Mouse (Mus musculus): ENCODE results near the gene Scn1a. TPM values are rescaled to one million over a fixed set of nuclear protein-coding genes. Genes with fewer than 3 reads are reported as not detected.
A peak's percentile ranks its signal among the peaks of the same experiment; 100 is the strongest.

Scn1a gene
- polyA plus RNA-seq, 1 experiment from 2014 or later, result 4.6 TPM

DNA sequence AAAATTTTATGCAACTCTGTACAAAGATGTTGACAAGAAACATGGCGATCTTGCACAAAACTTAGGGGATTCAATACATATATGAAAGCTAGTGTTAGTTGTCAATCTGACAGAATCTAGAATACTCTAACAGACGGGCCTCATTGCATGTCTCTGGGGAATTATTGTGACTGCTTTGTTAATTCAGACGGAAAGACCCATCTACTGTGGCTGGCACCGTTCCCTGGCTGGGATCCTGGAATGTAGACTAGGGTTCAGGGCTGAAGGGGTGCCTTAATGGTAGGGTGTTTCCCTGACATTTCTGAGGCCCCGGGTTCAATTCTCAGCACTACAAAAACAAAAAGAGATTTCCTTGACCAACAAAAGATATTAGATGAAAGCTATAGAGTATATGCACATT, 103.2 kb downstream of the Scn1a start:
- DNase-seq (ENCODE audit: low spot score) (peak; percentile 59), ATAC-seq (peak; percentile 50; the same call in 1 of the 2 replicates)
- H3K4me3 ChIP-seq (ENCODE audit: low read depth, low read length), result no peak overlapping the region
- no peaks in the 10 kb centered on the region for H3K36me3 ChIP-seq (ENCODE audit: control insufficient read depth, insufficient read depth, low read length)
- H3K9me3 ChIP-seq (replicated peaks; ENCODE audit: control insufficient read depth, low read length), result no peaks in the 10 kb centered on the region
- no peak overlapping the region for H3K4me2 ChIP-seq (ENCODE audit: low read length)
- no peaks in the 10 kb centered on the region for H3K4me1 ChIP-seq (ENCODE audit: control insufficient read depth, insufficient read depth, low read length)
- WGBS, result 40% methylated on average over 5 of the region's 5 CpGs
- no peaks in the 10 kb centered on the region for H3K27me3 ChIP-seq (replicated peaks; ENCODE audit: control insufficient read depth, insufficient read depth, low read length)
- no peak overlapping the region for H3K27ac ChIP-seq (ENCODE audit: low read depth, low read length)
- H3K9ac ChIP-seq (ENCODE audit: low read length), result no peak overlapping the region

DNA sequence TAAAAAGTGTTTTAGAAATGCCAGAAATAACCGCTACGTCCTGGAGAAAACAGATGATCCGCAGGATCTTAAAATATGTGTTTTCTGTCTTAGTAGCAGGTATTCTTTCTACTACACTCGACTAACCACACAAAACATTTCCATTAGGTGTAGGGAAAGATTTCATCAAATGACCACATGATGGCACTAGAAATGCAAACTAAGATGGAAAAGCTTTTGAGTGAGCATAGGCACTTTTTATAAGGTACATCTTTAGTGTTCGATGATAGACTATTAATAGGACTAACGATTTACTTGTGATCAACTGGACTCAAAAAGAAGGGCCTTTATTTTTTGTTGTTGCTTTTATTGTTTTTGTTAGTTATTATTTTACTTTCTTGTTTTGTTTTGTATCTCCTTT, 104.2 kb downstream of the Scn1a start:
- no peaks in the 10 kb centered on the region for H3K36me3 ChIP-seq (ENCODE audit: control insufficient read depth, insufficient read depth, low read length)
- DNase-seq (ENCODE audit: low spot score) (peak; percentile 51), ATAC-seq (no peak)
- H3K9me3 ChIP-seq (replicated peaks; ENCODE audit: control insufficient read depth, low read length), result no peaks in the 10 kb centered on the region
- H3K27ac ChIP-seq (ENCODE audit: low read depth, low read length), result no peak overlapping the region
- no peak overlapping the region for H3K9ac ChIP-seq (ENCODE audit: low read length)
- 75% methylated on average over 6 of the region's 6 CpGs for WGBS
- no peaks in the 10 kb centered on the region for H3K4me1 ChIP-seq (ENCODE audit: control insufficient read depth, insufficient read depth, low read length)
- H3K4me3 ChIP-seq (ENCODE audit: low read depth, low read length), result no peak overlapping the region
- no peaks in the 10 kb centered on the region for H3K27me3 ChIP-seq (replicated peaks; ENCODE audit: control insufficient read depth, insufficient read depth, low read length)
- H3K4me2 ChIP-seq (ENCODE audit: low read length), result no peak overlapping the region

DNA sequence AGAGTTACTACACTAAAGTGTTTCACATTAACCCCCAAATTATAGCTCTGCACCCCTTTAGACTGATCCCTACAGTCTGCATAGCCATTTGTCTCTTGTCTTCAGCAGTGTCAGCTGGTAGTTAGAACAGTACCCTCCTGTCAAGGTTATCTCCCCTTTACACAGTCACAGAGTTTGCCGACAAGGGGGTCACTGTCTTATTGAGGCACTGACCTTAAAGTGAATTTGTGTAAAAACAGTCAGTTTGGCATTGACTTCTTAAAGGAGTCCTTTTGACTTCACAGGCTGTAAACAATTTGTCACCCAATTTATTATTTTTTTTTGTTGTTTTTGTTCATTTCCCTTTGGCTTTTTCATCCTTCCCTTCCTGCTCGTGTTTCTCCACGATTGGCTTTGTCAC, 168.1 kb downstream of the Scn1a start:
- no peak overlapping the region for H3K27ac ChIP-seq (ENCODE audit: low read depth, low read length)

DNA sequence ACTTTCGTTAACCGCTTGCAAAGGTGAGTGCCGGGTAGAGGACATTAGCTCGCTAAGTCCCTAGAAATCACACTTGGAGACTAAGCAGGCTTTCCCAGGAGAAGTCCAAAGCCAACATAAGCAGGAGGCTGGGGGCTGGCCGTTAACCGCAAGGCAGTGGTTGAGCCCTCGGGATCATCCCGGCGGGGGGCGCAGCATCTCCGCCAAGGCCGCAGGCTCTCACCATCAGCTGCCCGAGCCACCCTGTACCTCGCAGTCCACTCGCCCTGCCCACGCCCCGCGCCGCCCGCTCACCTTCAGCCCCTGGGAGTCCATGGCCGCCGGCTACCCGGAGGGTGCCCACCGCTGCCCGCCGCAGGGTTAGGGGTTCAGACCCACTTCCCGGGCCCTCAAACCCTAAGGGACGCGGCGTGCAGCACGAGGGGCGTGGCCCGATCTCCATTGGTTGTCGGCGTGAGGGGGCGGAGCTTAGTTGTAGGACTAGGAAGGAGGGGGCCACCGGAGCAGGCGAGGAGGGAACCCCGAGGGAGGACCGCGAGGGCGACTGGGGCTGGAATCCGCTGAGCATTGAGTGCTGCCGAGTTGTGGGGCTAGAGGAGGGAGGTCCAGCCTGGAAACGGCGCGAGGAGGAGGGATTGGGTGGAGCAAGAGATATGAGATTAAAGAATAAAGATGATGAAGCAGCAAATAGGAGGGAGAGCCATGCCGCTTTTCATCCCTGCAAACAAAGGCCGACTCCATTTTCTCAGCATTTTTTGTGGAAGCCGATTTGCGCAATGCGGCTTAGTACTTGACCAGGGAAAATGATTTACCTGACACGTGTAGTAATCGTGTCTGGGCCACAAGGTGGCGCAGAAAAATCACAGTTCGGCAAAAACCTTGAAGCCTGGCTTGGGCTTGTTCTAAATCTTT, 184.2 kb downstream of the Scn1a start, which contains the start of gene Ttc21b:
Gene Ttc21b (minus strand): TSS at position 398 of the 912 bp plus-strand sequence.
- WGBS, result under 1% methylated on average over 56 of the region's 56 CpGs
- peak; percentile 99 for ATAC-seq

More for the DNA sequence above, 168.1 kb downstream of the Scn1a start:
- Histone ChIP-seq H3K9ac (ENCODE audit: low read length) (no peak overlapping the region), H3K27me3 (replicated peaks; ENCODE audit: control insufficient read depth, insufficient read depth, low read length) (no peaks in the 10 kb centered on the region), H3K36me3 (ENCODE audit: control insufficient read depth, insufficient read depth, low read length) (no peaks in the 10 kb centered on the region), H3K9me3 (replicated peaks; ENCODE audit: control insufficient read depth, low read length) (no peaks in the 10 kb centered on the region), H3K4me2 (ENCODE audit: low read length) (no peak overlapping the region), H3K4me3 (ENCODE audit: low read depth, low read length) (no peak overlapping the region), H3K4me1 (ENCODE audit: control insufficient read depth, insufficient read depth, low read length) (no peaks in the 10 kb centered on the region)
- WGBS, result 95% methylated on average over 3 of the region's 3 CpGs
- ATAC-seq (no peak), DNase-seq (ENCODE audit: low spot score) (no peak)

DNA sequence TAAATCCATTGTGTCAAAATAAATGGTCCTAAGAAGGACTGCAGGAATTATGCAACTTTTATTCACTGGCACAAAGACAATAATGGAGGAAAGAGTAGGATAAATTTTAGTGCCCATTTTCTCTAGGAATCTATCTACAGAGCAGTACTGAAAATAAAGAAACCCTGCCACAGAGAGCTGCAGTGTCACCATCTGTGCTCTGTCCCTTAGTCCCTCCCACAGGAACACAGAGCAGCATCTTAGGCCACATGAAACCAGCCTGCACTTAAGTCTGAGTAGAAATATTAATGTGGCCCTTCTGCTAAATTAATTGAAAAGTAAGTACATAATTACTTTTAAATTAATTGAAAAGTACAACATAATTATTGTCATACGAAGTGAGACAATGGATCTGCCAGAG, 196.6 kb downstream of the Scn1a start:
- no peak for DNase-seq (ENCODE audit: low spot score)

More for the DNA sequence above, 184.2 kb downstream of the Scn1a start, which contains the start of gene Ttc21b:
- Histone ChIP-seq H3K9ac (ENCODE audit: low read length) (peak within 1 kb of the TSS; percentile 75), H3K4me1 (ENCODE audit: control insufficient read depth, insufficient read depth, low read length) (peaks cover 3% of the 10 kb centered on the region), H3K4me3 (ENCODE audit: low read depth, low read length) (peak within 1 kb of the TSS; percentile 79), H3K4me2 (ENCODE audit: low read length) (peak within 1 kb of the TSS; percentile 64), H3K27ac (ENCODE audit: low read depth, low read length) (peak within 1 kb of the TSS; percentile 91), H3K36me3 (ENCODE audit: control insufficient read depth, insufficient read depth, low read length) (peaks cover 6% of the 10 kb centered on the region; the same call in 1 of the 2 replicates), H3K27me3 (replicated peaks; ENCODE audit: control insufficient read depth, insufficient read depth, low read length) (no peaks in the 10 kb centered on the region), H3K9me3 (replicated peaks; ENCODE audit: control insufficient read depth, low read length) (no peaks in the 10 kb centered on the region)
- peak; percentile 99 for DNase-seq (ENCODE audit: low spot score)

DNA sequence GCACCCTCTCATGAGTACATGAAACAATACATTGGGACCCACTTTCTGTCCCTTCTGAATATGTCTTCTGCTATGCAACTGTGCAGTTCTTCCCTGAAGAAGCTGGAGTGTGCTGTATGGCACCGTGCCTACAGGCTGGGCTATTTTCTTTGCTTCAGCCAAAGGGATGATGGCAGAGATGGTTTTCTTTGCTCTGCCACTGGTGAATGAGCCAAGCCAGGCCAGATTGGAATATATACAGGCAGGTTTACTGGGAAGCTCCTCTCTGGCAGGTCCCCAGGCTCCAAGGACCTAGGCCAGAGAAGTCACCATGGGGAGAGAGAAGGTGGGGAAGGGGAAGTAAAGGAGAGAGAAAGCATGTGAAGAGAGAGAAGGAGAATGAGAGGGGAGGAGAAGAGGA, 200.3 kb downstream of the Scn1a start:
- Histone ChIP-seq H3K4me1 (ENCODE audit: control insufficient read depth, insufficient read depth, low read length) (no peaks in the 10 kb centered on the region), H3K4me3 (ENCODE audit: low read depth, low read length) (no peak overlapping the region), H3K4me2 (ENCODE audit: low read length) (no peak overlapping the region), H3K9ac (ENCODE audit: low read length) (no peak overlapping the region), H3K27ac (ENCODE audit: low read depth, low read length) (no peak overlapping the region), H3K9me3 (replicated peaks; ENCODE audit: control insufficient read depth, low read length) (no peaks in the 10 kb centered on the region), H3K36me3 (ENCODE audit: control insufficient read depth, insufficient read depth, low read length) (peaks cover 25% of the 10 kb centered on the region), H3K27me3 (replicated peaks; ENCODE audit: control insufficient read depth, insufficient read depth, low read length) (no peaks in the 10 kb centered on the region)
- 93% methylated on average over 1 of the region's 1 CpGs for WGBS
- no peak for ATAC-seq
- no peak for DNase-seq (ENCODE audit: low spot score)

More for the DNA sequence above, 196.6 kb downstream of the Scn1a start:
- H3K9ac ChIP-seq (ENCODE audit: low read length), result no peak overlapping the region
- H3K27ac ChIP-seq (ENCODE audit: low read depth, low read length), result no peak overlapping the region
- 56% methylated on average over 1 of the region's 1 CpGs for WGBS
- H3K27me3 ChIP-seq (replicated peaks; ENCODE audit: control insufficient read depth, insufficient read depth, low read length), result no peaks in the 10 kb centered on the region
- H3K9me3 ChIP-seq (replicated peaks; ENCODE audit: control insufficient read depth, low read length), result no peaks in the 10 kb centered on the region
- no peak for ATAC-seq
- peaks cover 33% of the 10 kb centered on the region for H3K36me3 ChIP-seq (ENCODE audit: control insufficient read depth, insufficient read depth, low read length)
- no peak overlapping the region for H3K4me2 ChIP-seq (ENCODE audit: low read length)
- no peaks in the 10 kb centered on the region for H3K4me1 ChIP-seq (ENCODE audit: control insufficient read depth, insufficient read depth, low read length)
- no peak overlapping the region for H3K4me3 ChIP-seq (ENCODE audit: low read depth, low read length)

DNA sequence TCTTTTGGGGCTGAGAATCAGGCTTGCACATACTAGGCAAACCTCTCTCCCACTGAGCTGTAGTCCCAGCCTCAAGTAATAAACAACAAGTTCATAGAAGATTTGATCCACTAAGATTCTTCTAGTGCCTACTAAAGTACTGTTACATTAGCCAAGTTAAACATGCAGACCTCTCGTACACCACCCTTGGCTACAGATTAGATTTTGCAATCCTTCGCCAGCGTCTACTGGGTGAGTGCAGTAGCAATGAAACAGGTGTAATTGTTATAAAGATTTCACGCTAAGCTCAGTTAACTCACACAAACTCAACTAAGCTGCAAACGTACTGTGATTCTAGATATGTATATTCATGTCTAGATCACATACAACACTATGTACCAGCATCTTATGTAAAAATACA, 201.8 kb downstream of the Scn1a start:
- no peak overlapping the region for H3K4me2 ChIP-seq (ENCODE audit: low read length)
- ATAC-seq (no peak), DNase-seq (ENCODE audit: low spot score) (no peak)
- WGBS, result 94% methylated on average over 5 of the region's 5 CpGs
- H3K27me3 ChIP-seq (replicated peaks; ENCODE audit: control insufficient read depth, insufficient read depth, low read length), result no peaks in the 10 kb centered on the region
- H3K36me3 ChIP-seq (ENCODE audit: control insufficient read depth, insufficient read depth, low read length), result peaks cover 26% of the 10 kb centered on the region
- H3K4me3 ChIP-seq (ENCODE audit: low read depth, low read length), result no peak overlapping the region
- no peaks in the 10 kb centered on the region for H3K9me3 ChIP-seq (replicated peaks; ENCODE audit: control insufficient read depth, low read length)
- H3K9ac ChIP-seq (ENCODE audit: low read length), result no peak overlapping the region
- H3K27ac ChIP-seq (ENCODE audit: low read depth, low read length), result no peak overlapping the region
- H3K4me1 ChIP-seq (ENCODE audit: control insufficient read depth, insufficient read depth, low read length), result no peaks in the 10 kb centered on the region

DNA sequence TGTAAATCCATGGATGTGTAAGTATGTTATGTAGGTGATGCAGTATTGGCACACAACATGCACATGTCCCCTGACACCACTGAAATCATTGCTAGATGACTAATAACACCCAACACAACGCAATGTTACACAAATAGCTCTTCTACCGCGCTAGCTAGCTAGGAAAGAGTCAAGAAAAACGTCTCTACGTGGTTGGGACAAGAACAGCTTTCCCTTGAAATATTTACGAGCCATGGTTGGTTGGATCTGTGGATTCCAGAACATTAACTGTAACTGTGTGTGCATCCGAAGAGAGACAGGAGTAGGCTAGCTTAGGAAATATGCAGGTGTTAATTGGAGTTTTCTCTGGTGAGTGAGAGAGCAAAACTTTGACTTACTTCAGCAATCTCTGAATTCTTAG, 219.7 kb downstream of the Scn1a start:
- ATAC-seq (no peak), DNase-seq (ENCODE audit: low spot score) (no peak)
- no peak overlapping the region for H3K4me3 ChIP-seq (ENCODE audit: low read depth, low read length)
- H3K36me3 ChIP-seq (ENCODE audit: control insufficient read depth, insufficient read depth, low read length), result peaks cover 23% of the 10 kb centered on the region; the same call in 1 of the 2 replicates
- no peak overlapping the region for H3K9ac ChIP-seq (ENCODE audit: low read length)
- no peak overlapping the region for H3K4me2 ChIP-seq (ENCODE audit: low read length)
- H3K27me3 ChIP-seq (replicated peaks; ENCODE audit: control insufficient read depth, insufficient read depth, low read length), result no peaks in the 10 kb centered on the region
- H3K4me1 ChIP-seq (ENCODE audit: control insufficient read depth, insufficient read depth, low read length), result no peaks in the 10 kb centered on the region
- 95% methylated on average over 7 of the region's 7 CpGs for WGBS
- H3K27ac ChIP-seq (ENCODE audit: low read depth, low read length), result no peak overlapping the region
- H3K9me3 ChIP-seq (replicated peaks; ENCODE audit: control insufficient read depth, low read length), result no peaks in the 10 kb centered on the region

Measured in forebrain, embryonic 14.5 days (tissue).